Mouse (Mus musculus) neural tube, embryonic 14.5 days (tissue): ENCODE results near the gene Zfp775. TPM values are rescaled to one million over a fixed set of nuclear protein-coding genes. Genes with fewer than 3 reads are reported as not detected.
A peak's percentile ranks its signal among the peaks of the same experiment; 100 is the strongest.

Experiments
- ATAC-seq: fragments of 200-750 bp; cut with Nextera tagmentation; 2 replicates; pipeline ENCODE4 v1.8.0; 2017; ENCODE audit warnings: low read depth, mild to moderate bottlenecking, moderate TSS enrichment, moderate library complexity
- H3K27ac ChIP-seq: fragments of 300-500 bp; sonication (generic); 2 replicates; pipeline ENCODE4 v1.5.1; 2014; ENCODE audit warnings: low read depth, mild to moderate bottlenecking, control low read depth, low read length, moderate library complexity, mixed read lengths
- H3K27me3 ChIP-seq: fragments of 300-500 bp; sonication (generic); 2 replicates; pipeline ENCODE4 v1.6.1; 2014; ENCODE audit warnings: low read length; ENCODE audit not compliant: control insufficient read depth, insufficient read depth
- H3K36me3 ChIP-seq: fragments of 300-500 bp; sonication (generic); 2 replicates; pipeline ENCODE4 v1.6.1; 2014; ENCODE audit warnings: low read length, mixed read lengths; ENCODE audit not compliant: control insufficient read depth, insufficient read depth
- H3K4me1 ChIP-seq: fragments of 300-500 bp; sonication (generic); 2 replicates; pipeline ENCODE4 v1.6.1; 2014; ENCODE audit warnings: low read length; ENCODE audit not compliant: control insufficient read depth, insufficient read depth
- H3K4me2 ChIP-seq: fragments of 300-500 bp; sonication (generic); 2 replicates; pipeline ENCODE4 v1.6.1; 2014; ENCODE audit warnings: mild to moderate bottlenecking, low read depth, low read length, control low read depth
- H3K4me3 ChIP-seq: fragments of 300-500 bp; sonication (generic); 2 replicates; pipeline ENCODE4 v1.5.1; 2014; ENCODE audit warnings: low read depth, low read length, control low read depth, mixed read lengths
- H3K9ac ChIP-seq: fragments of 300-500 bp; sonication (generic); replicated peaks from 2 replicates; pipeline ENCODE4 v1.6.1; 2014; ENCODE audit warnings: low read depth, mild to moderate bottlenecking, control low read depth, low read length, mixed read lengths
- H3K9me3 ChIP-seq: fragments of 300-500 bp; sonication (generic); 2 replicates; pipeline ENCODE4 v1.6.1; 2016; ENCODE audit warnings: low read length; ENCODE audit not compliant: control insufficient read depth
- WGBS: fragments of 180-500 bp; shearing (Covaris S2); extraction: QIAGEN DNeasy Blood & Tissue Kit; methylation state at CpG from one replicate; pipeline ENCODE4 v1.1.7; 2014; 5-methylcytosine and 5-hydroxymethylcytosine counted together
- polyA plus RNA-seq: library from polyadenylated mRNA; unstranded; fragments of >200 nt; fragmentation: Nextera tagmentation; extraction: Ambion mirVana; gene quantifications from 2 replicates; pipeline ENCODE4 v1.2.1, GENCODE M21; 2014

Zfp775 gene
- 12.3 and 17.6 TPM in 2 replicates for polyA plus RNA-seq

- H3K4me2 ChIP-seq, result peak within 1 kb of the TSS; percentile 89
- H3K27me3 ChIP-seq, result no peaks in the 10 kb centered on the region
- H3K9me3 ChIP-seq, result peaks cover 8% of the 10 kb centered on the region
- ATAC-seq, result peak; percentile 99
- H3K36me3 ChIP-seq, result peaks cover 30% of the 10 kb centered on the region
- H3K9ac ChIP-seq, result peak within 1 kb of the TSS; percentile 91
- 4% methylated on average over 42 of the region's 42 CpGs for WGBS
- peak within 1 kb of the TSS; percentile 81 for H3K4me3 ChIP-seq
- H3K4me1 ChIP-seq, result peaks cover 10% of the 10 kb centered on the region; the same call in 1 of the 2 replicates
- H3K27ac ChIP-seq, result peak within 1 kb of the TSS; percentile 95
Measured at GRCm38 (mm10) chr6:48601271-48602079, at the start of gene Zfp775. TSS of gene Zfp775 (plus strand) at chr6:48602063.

DNA sequence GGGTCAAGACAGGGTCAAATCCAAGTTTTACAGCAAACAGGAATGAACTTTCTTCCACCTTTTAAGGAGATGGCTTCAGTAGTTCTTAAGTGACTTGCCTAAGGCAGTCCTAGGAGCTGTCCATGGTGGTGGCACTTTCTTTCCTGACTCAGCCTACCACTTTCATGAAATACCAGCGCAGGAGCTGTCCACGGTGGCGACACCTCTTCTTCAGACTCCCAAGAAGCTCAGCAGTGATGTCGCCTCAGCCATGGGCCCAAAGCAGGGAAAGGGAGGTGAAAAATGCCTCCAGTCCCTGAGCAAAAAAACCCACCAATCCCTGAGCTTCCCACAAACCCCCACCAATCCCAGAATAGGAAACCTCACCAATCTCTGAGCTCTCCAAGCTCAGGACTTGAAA, 48.9 kb upstream of the Zfp775 start:
- Histone ChIP-seq H3K36me3 (no peaks in the 10 kb centered on the region), H3K4me3 (no peak overlapping the region), H3K9me3 (no peaks in the 10 kb centered on the region), H3K27ac (no peak overlapping the region), H3K9ac (no peak overlapping the region), H3K4me1 (peaks cover 7% of the 10 kb centered on the region; the same call in 1 of the 2 replicates), H3K27me3 (no peaks in the 10 kb centered on the region), H3K4me2 (no peak overlapping the region)
- no peak for ATAC-seq
- WGBS, result 76% methylated on average over 4 of the region's 4 CpGs

- Histone ChIP-seq H3K4me3 (peak overlapping the region; percentile 44), H3K4me2 (peak overlapping the region; percentile 69), H3K27me3 (no peaks in the 10 kb centered on the region), H3K27ac (peak overlapping the region; percentile 97), H3K9me3 (no peaks in the 10 kb centered on the region), H3K36me3 (no peaks in the 10 kb centered on the region), H3K4me1 (peaks cover 7% of the 10 kb centered on the region; the same call in 1 of the 2 replicates), H3K9ac (peak overlapping the region; percentile 65)
- 0 out of 2 replicates have a peak, but pooled peaks have one; percentile 15 for ATAC-seq
- 83% methylated on average over 4 of the region's 4 CpGs for WGBS
Measured at GRCm38 (mm10) chr6:48553819-48554218, 48.0 kb upstream of the Zfp775 start.

DNA sequence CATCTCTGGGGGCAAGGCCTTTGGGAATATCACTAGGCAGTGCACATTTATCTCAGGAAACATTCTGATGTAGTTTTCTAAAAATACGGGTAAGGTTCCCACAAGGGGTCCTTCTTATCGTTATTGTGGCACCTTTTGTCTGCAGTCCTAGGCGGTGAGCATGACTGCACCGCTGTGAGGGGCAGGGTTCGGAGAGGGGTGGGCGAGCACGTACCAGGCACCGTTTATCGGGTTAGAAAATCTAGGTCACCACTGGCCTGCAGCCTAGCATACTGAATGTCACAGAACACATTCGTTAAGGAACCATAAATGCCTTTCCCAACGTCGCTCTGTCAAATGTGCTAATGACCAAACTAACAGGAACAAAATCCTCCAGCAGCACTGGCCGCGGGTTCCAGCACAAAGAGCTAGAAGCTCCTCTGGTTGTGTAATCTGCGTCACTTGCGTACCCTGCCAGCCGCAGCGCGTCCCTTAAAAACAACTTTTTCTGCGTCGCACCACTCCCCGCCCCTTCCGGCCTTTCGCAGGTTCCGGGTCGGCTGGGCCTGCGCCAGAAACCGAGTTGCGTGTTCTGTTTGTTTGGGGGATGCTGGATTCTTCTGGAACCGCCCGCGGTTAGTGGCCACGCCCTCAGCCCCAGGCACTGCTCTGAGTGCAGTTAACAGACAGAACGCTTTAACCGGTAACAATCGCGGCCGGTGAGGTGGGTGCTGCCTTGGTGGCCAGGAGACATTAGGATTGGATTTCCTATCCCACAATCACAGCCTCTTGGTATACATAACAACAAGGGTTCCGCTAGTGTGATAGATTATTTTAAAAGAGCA, 47.4 kb upstream of the Zfp775 start, which contains the start of gene Lrrc61:
Lrrc61 (plus strand) TSS at position 517 of the 824 bp plus-strand sequence.
- H3K9me3 ChIP-seq, result no peaks in the 10 kb centered on the region
- H3K9ac ChIP-seq, result peak within 1 kb of the TSS; percentile 65
- peak within 1 kb of the TSS; percentile 69 for H3K4me2 ChIP-seq
- peak within 1 kb of the TSS; percentile 97 for H3K27ac ChIP-seq
- WGBS, result under 1% methylated on average over 39 of the region's 39 CpGs
- peaks cover 7% of the 10 kb centered on the region; the same call in 1 of the 2 replicates for H3K4me1 ChIP-seq
- peak; percentile 95 for ATAC-seq
- H3K36me3 ChIP-seq, result no peaks in the 10 kb centered on the region
- peak within 1 kb of the TSS; percentile 44 for H3K4me3 ChIP-seq
- no peaks in the 10 kb centered on the region for H3K27me3 ChIP-seq

- WGBS, result 29% methylated on average over 14 of the region's 14 CpGs
- peak overlapping the region; percentile 69 for H3K4me2 ChIP-seq
- H3K9ac ChIP-seq, result peak overlapping the region; percentile 65
Measured at GRCm38 (mm10) chr6:48555104-48555890, 46.6 kb upstream of the Zfp775 start.

DNA sequence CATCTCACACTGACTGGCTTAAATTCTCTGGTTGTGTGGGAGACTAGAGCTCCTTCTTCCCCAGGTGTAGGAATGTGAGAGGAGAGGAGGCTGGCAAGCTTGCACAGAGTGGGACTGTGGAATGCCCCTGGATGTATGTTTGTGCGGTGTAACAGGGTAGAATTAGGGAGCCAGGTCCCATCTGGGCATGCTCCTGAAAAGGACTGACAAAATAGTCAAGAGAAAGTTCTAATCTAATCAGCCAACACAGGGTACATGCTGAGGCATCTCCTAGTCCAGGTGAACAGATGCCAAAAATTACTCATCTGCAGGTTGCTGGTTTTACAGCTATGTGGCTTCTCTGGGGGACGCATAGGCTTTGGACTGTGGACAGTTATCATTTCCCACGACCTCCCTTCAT, 45.9 kb upstream of the Zfp775 start:
- Histone ChIP-seq H3K4me3 (no peak overlapping the region), H3K9me3 (no peaks in the 10 kb centered on the region)
- no peak for ATAC-seq

More at GRCm38 (mm10) chr6:48555104-48555890, 46.6 kb upstream of the Zfp775 start:
- Histone ChIP-seq H3K4me1 (peaks cover 7% of the 10 kb centered on the region; the same call in 1 of the 2 replicates), H3K27me3 (no peaks in the 10 kb centered on the region), H3K36me3 (no peaks in the 10 kb centered on the region), H3K4me3 (peak overlapping the region; percentile 44), H3K27ac (peak overlapping the region; percentile 97), H3K9me3 (no peaks in the 10 kb centered on the region)
- peak; percentile 88 for ATAC-seq

DNA sequence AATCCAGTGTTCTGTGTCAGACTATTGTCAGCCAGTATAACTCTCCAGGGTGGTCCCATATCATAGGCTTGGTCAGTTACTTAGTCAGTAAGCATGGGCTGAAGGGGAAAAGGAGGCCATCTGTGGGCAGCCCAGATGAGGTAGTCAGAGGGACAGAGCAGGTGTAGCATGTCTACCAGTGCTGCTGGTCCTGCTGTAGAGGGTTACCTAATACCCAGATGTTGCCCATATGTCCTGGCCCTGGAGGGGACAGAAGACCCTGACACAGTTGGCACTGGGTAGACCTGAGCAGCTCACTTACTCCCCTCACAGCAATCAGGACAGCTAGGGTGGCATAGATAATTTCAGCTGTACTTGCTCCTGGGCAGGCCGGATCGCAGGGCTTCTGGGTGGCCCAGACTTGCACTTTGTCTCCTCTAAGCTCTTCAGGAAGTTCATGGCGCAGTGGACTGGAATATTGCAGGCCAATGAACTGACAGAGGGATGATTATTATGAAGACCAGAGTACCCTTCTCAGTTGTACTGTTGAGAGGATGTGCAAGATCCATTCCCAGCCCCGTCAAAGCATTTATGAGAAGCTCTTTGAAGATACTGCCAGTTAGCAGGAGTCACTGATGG, 36.1 kb upstream of the Zfp775 start:
- no peak overlapping the region for H3K4me2 ChIP-seq
- no peak overlapping the region for H3K27ac ChIP-seq
- H3K9me3 ChIP-seq, result no peaks in the 10 kb centered on the region
- 95% methylated on average over 4 of the region's 4 CpGs for WGBS
- no peak overlapping the region for H3K9ac ChIP-seq
- H3K27me3 ChIP-seq, result no peaks in the 10 kb centered on the region
- ATAC-seq, result no peak
- peaks cover 7% of the 10 kb centered on the region; the same call in 1 of the 2 replicates for H3K36me3 ChIP-seq
- H3K4me1 ChIP-seq, result no peaks in the 10 kb centered on the region
- no peak overlapping the region for H3K4me3 ChIP-seq

More for the DNA sequence above, 45.9 kb upstream of the Zfp775 start:
- H3K9ac ChIP-seq, result no peak overlapping the region
- H3K27me3 ChIP-seq, result no peaks in the 10 kb centered on the region
- no peaks in the 10 kb centered on the region for H3K36me3 ChIP-seq
- peaks cover 7% of the 10 kb centered on the region; the same call in 1 of the 2 replicates for H3K4me1 ChIP-seq
- H3K27ac ChIP-seq, result no peak overlapping the region
- H3K4me2 ChIP-seq, result peak overlapping the region; percentile 69; the same call in 1 of the 2 replicates
- WGBS, result 90% methylated on average over 3 of the region's 3 CpGs

DNA sequence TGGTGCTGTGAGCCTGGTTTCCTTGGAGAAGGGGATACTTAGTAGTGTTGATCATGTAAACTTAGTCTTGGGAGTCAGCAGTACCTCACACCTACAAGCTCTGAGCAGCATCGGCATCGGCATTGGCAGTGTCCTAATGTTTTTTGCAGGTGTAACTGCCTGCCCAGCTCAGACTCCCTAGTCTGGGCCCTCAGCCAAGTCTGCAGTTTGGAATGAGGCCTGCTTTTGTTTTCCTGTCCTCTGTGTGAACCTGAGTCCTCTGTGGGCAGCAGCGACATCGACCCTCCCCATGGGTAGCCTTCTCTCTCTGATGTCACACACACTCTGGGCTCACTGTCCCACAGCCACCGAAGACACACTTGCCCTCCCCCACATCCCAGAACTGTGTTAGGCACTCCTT, 35.6 kb upstream of the Zfp775 start:
- Histone ChIP-seq H3K4me2 (no peak overlapping the region), H3K9me3 (no peaks in the 10 kb centered on the region), H3K4me3 (no peak overlapping the region), H3K27me3 (no peaks in the 10 kb centered on the region), H3K4me1 (no peaks in the 10 kb centered on the region), H3K27ac (no peak overlapping the region), H3K36me3 (peaks cover 4% of the 10 kb centered on the region; the same call in 1 of the 2 replicates), H3K9ac (no peak overlapping the region)
- 42% methylated on average over 5 of the region's 5 CpGs for WGBS
- no peak; the same call in 1 of the 2 replicates for ATAC-seq
